Mouse (Mus musculus): Measurements from ENCODE around the gene Supt5. TPM values are rescaled to one million over a fixed set of nuclear protein-coding genes. Genes with fewer than 3 reads are reported as not detected.
A peak's percentile ranks its signal among the peaks of the same experiment; 100 is the strongest.

The Supt5 gene
- polyA plus RNA-seq, 1 experiment, result 109 TPM

DNA sequence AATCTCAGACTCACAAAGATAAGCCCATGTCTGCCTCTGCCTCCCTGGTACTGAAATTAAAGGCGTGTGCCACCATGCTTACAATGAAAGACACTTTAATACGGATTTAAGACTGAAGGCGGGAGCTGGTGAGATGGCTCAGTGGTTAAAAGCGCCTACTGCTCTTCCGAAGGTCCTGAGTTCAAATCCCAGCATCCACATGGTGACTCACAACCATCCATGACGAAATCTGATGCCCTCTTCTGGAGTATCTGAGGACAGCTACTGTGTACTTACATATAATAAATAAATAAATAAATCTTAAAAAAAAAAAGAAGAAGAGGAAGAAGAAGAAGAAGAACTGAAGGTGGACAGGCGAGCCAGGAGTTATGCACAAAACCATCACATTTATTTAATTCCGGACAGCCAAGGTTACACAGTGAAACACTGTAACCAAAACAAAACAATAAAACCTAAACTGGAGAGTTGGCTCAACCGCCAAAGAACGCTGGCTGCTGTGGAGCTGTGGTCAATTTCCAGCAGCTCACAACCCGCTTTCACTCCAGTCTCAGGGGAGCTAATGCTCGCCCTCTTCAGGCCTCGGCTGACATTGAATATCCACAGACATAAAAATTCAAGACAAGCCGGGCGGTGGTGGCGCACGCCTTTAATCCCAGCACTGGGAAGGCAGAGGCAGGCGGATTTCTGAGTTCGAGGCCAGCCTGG is 819 bp upstream of the Supt5 start:
- no peak overlapping the region for H3K4me3 ChIP-seq (replicated peaks; ENCODE audit: extremely low read depth, low read depth, low read length)
- WGBS, result 48% methylated on average over 19 of the region's 19 CpGs
- peak; percentile 42 for DNase-seq
- TF ChIP-seq CTCF (IDR thresholded peaks at IDR 0.05; ENCODE audit: insufficient read depth, low read length) (peak; percentile 21; the same call in 1 of the 2 replicates), POLR2A (IDR thresholded peaks at IDR 0.05; ENCODE audit: borderline replicate concordance, extremely low read depth, low read depth, low read length) (no peak)
- peaks cover 6% of the 10 kb centered on the region; the same call in 1 of the 2 replicates for H3K4me1 ChIP-seq (ENCODE audit: control insufficient read depth, insufficient read depth, low read length)

- TF ChIP-seq CTCF (IDR thresholded peaks at IDR 0.05; ENCODE audit: insufficient read depth, low read length), result no peak
- TF ChIP-seq POLR2A (IDR thresholded peaks at IDR 0.05; ENCODE audit: borderline replicate concordance, extremely low read depth, low read depth, low read length), result no peak
- Histone ChIP-seq H3K4me3 (replicated peaks; ENCODE audit: extremely low read depth, low read depth, low read length) (no peak overlapping the region), H3K4me1 (ENCODE audit: control insufficient read depth, insufficient read depth, low read length) (peaks cover 6% of the 10 kb centered on the region; the same call in 1 of the 2 replicates)
- 86% methylated on average over 2 of the region's 2 CpGs for WGBS
- no peak for DNase-seq
These were observed 3.1 kb downstream of the Supt5 start for GRCm38 (mm10) chr7:28335471-28335870.

GRCm38 (mm10) chr7:28334534-28334933 is 4.0 kb downstream of the Supt5 start:
- TF ChIP-seq CTCF (IDR thresholded peaks at IDR 0.05; ENCODE audit: insufficient read depth, low read length) (no peak), POLR2A (IDR thresholded peaks at IDR 0.05; ENCODE audit: borderline replicate concordance, extremely low read depth, low read depth, low read length) (no peak)
- Histone ChIP-seq H3K4me1 (ENCODE audit: control insufficient read depth, insufficient read depth, low read length) (peaks cover 6% of the 10 kb centered on the region; the same call in 1 of the 2 replicates), H3K4me3 (replicated peaks; ENCODE audit: extremely low read depth, low read depth, low read length) (no peak overlapping the region)
- 57% methylated on average over 4 of the region's 4 CpGs for WGBS
- no peak for DNase-seq

DNA sequence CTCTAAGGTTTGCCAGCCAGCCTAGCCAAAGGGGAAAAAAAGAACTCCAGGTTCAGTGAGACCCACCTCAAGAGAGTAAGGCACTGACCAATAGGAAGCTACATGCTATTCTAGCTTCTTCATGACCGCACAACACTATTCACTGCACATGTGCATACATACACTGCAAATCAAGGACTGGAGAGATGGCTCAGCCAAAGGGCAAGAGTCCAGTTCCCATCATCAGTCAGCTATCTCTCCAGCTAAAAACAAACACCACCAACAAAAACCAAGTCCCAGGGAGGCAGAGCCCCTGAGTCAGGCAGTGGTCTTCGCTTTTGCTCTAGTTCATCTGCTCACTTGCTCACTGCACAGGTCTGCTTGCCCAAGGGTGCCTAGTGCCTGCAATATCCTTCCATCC is 10.3 kb downstream of the Supt5 start:
- WGBS, result 95% methylated on average over 2 of the region's 2 CpGs
- no peak for DNase-seq
- Histone ChIP-seq H3K4me1 (ENCODE audit: control insufficient read depth, insufficient read depth, low read length) (no peaks in the 10 kb centered on the region), H3K4me3 (replicated peaks; ENCODE audit: extremely low read depth, low read depth, low read length) (no peak overlapping the region)
- TF ChIP-seq POLR2A (IDR thresholded peaks at IDR 0.05; ENCODE audit: borderline replicate concordance, extremely low read depth, low read depth, low read length) (no peak), CTCF (IDR thresholded peaks at IDR 0.05; ENCODE audit: insufficient read depth, low read length) (no peak)

GRCm38 (mm10) chr7:28326457-28326856 is 12.1 kb downstream of the Supt5 start:
- WGBS, result 81% methylated on average over 4 of the region's 4 CpGs
- TF ChIP-seq CTCF (IDR thresholded peaks at IDR 0.05; ENCODE audit: insufficient read depth, low read length), result no peak
- Histone ChIP-seq H3K4me3 (replicated peaks; ENCODE audit: extremely low read depth, low read depth, low read length) (no peak overlapping the region), H3K4me1 (ENCODE audit: control insufficient read depth, insufficient read depth, low read length) (no peaks in the 10 kb centered on the region)
- DNase-seq, result no peak

DNA sequence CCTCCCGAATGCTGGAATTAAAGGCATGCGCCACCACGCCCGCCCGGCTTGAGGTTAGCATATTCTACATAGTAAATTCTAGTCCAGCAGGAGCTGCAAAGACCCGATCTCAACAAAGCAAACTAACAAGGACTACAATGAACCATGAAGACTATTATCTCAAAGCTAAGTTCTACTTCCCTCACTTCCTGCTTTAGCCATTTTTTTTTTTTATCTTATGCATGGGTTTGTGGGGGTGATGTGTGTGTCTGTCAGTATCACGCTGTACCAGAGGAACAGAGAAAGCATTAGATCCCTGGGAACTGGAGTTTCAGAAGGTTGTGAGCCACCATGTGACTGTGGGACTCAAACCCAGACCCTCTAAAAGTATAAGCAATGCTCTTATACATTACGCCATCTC is 13.3 kb downstream of the Supt5 start:
- TF ChIP-seq CTCF (IDR thresholded peaks at IDR 0.05; ENCODE audit: insufficient read depth, low read length) (no peak), POLR2A (IDR thresholded peaks at IDR 0.05; ENCODE audit: borderline replicate concordance, extremely low read depth, low read depth, low read length) (no peak)
- Histone ChIP-seq H3K4me1 (ENCODE audit: control insufficient read depth, insufficient read depth, low read length) (no peaks in the 10 kb centered on the region), H3K4me3 (replicated peaks; ENCODE audit: extremely low read depth, low read depth, low read length) (no peak overlapping the region)
- DNase-seq, result no peak
- WGBS, result 96% methylated on average over 8 of the region's 8 CpGs

GRCm38 (mm10) chr7:28321974-28322720 is 16.4 kb downstream of the Supt5 start:
- Histone ChIP-seq H3K4me1 (ENCODE audit: control insufficient read depth, insufficient read depth, low read length) (no peaks in the 10 kb centered on the region), H3K4me3 (replicated peaks; ENCODE audit: extremely low read depth, low read depth, low read length) (no peak overlapping the region)
- 87% methylated on average over 15 of the region's 15 CpGs for WGBS
- DNase-seq, result no peak
- TF ChIP-seq POLR2A (IDR thresholded peaks at IDR 0.05; ENCODE audit: borderline replicate concordance, extremely low read depth, low read depth, low read length) (no peak), CTCF (IDR thresholded peaks at IDR 0.05; ENCODE audit: insufficient read depth, low read length) (no peak)

- no peaks in the 10 kb centered on the region for H3K4me1 ChIP-seq (ENCODE audit: control insufficient read depth, insufficient read depth, low read length)
- TF ChIP-seq POLR2A (IDR thresholded peaks at IDR 0.05; ENCODE audit: borderline replicate concordance, extremely low read depth, low read depth, low read length) (no peak), CTCF (IDR thresholded peaks at IDR 0.05; ENCODE audit: insufficient read depth, low read length) (no peak)
- DNase-seq, result no peak
- WGBS, result 91% methylated on average over 17 of the region's 17 CpGs
- H3K4me3 ChIP-seq (replicated peaks; ENCODE audit: extremely low read depth, low read depth, low read length), result no peak overlapping the region
These were observed 19.8 kb downstream of the Supt5 start for GRCm38 (mm10) chr7:28318714-28319113.

DNA sequence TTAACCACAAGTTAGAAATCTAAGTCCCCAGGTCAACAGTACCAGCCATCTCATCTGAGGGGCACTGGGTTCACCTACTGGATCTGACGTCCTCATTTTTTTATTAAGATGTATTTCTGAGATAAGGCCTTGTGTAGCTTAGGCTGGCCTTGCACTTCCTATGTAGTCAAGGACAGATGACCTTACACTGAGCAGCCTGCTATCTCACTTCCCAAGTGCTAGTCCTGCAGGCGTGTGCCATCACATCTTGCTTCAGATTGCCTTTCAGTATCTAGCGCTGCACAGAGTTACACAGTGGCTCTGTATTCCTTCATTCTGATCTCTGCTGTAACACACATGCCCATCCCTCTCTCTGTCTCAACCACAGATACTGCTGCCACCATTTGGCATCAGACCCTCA is 20.5 kb downstream of the Supt5 start:
- TF ChIP-seq CTCF (IDR thresholded peaks at IDR 0.05; ENCODE audit: insufficient read depth, low read length) (no peak), POLR2A (IDR thresholded peaks at IDR 0.05; ENCODE audit: borderline replicate concordance, extremely low read depth, low read depth, low read length) (no peak)
- Histone ChIP-seq H3K4me1 (ENCODE audit: control insufficient read depth, insufficient read depth, low read length) (no peaks in the 10 kb centered on the region), H3K4me3 (replicated peaks; ENCODE audit: extremely low read depth, low read depth, low read length) (no peak overlapping the region)
- WGBS, result 86% methylated on average over 3 of the region's 3 CpGs
- DNase-seq, result no peak

Measured in lung, adult 2 months (tissue).